Mouse (Mus musculus) heart, embryonic 14.5 days (tissue): ENCODE results near the gene Bod1l. TPM values are rescaled to one million over a fixed set of nuclear protein-coding genes. Genes with fewer than 3 reads are reported as not detected.

Experiments
- ATAC-seq: fragments of 200-750 bp; cut with Nextera tagmentation; 2 replicates; pipeline ENCODE4 v1.8.0; 2017; ENCODE audit warnings: low read depth, moderate TSS enrichment; ENCODE audit not compliant: insufficient number of reproducible peaks, insufficient read depth, low FRiP score
- H3K27ac ChIP-seq, 2 experiments: fragments of 200-500 bp in 1 of 2; fragments of 300-500 bp in 1 of 2; sonication (generic) in 1 of 2; replicated peaks in 1 of 2; 2 replicates each; pipeline ENCODE4 v1.5.1; 2012 to 2014; ENCODE audit warnings: low read depth in 2 of 2, low read length in 2 of 2, control low read depth in 1 of 2, mild to moderate bottlenecking in 1 of 2, mixed read lengths in 1 of 2; ENCODE audit not compliant: control insufficient read depth in 1 of 2, insufficient read depth in 1 of 2
- H3K27me3 ChIP-seq: fragments of 300-500 bp; sonication (generic); 2 replicates; pipeline ENCODE4 v1.6.1; 2014; ENCODE audit warnings: mild to moderate bottlenecking, low read length, control low read depth; ENCODE audit not compliant: control insufficient read depth, insufficient read depth
- H3K36me3 ChIP-seq: fragments of 300-500 bp; sonication (generic); 2 replicates; pipeline ENCODE4 v1.6.1; 2014; ENCODE audit warnings: mild to moderate bottlenecking, control low read depth, low read length, mixed read lengths; ENCODE audit not compliant: control insufficient read depth, insufficient read depth
- H3K4me1 ChIP-seq, 2 experiments: fragments of 200-500 bp in 1 of 2; fragments of 300-500 bp in 1 of 2; sonication (generic) in 1 of 2; 2 replicates each; pipeline ENCODE4 v1.6.1; 2012 to 2014; ENCODE audit warnings: low read length in 2 of 2, control low read depth in 1 of 2, mixed read lengths in 1 of 2; ENCODE audit not compliant: control insufficient read depth in 2 of 2, insufficient read depth in 2 of 2
- H3K4me2 ChIP-seq: fragments of 300-500 bp; sonication (generic); 2 replicates; pipeline ENCODE4 v1.6.1; 2014; ENCODE audit warnings: mild to moderate bottlenecking, low read length
- H3K4me3 ChIP-seq, 2 experiments: fragments of 200-500 bp in 1 of 2; fragments of 300-500 bp in 1 of 2; sonication (generic) in 1 of 2; 2 replicates each; pipeline ENCODE4 v1.5.1; 2012 to 2014; ENCODE audit warnings: low read length in 2 of 2, mild to moderate bottlenecking in 2 of 2, control low read depth in 1 of 2, low read depth in 1 of 2, moderate library complexity in 1 of 2; ENCODE audit not compliant: control insufficient read depth in 1 of 2, insufficient read depth in 1 of 2
- H3K9ac ChIP-seq: fragments of 300-500 bp; sonication (generic); 2 replicates; pipeline ENCODE4 v1.6.1; 2014; ENCODE audit warnings: mild to moderate bottlenecking, low read length
- H3K9me3 ChIP-seq: fragments of 300-500 bp; sonication (generic); 2 replicates; pipeline ENCODE4 v1.6.1; 2016; ENCODE audit warnings: low read length, control low read depth; ENCODE audit not compliant: control insufficient read depth
- WGBS: fragments of 180-500 bp; shearing (Covaris S2); extraction: QIAGEN DNeasy Blood & Tissue Kit; methylation state at CpG from one replicate; pipeline ENCODE4 v1.1.7; 2014; 5-methylcytosine and 5-hydroxymethylcytosine counted together
- polyA plus RNA-seq: library from polyadenylated mRNA; unstranded; fragments of >200 nt; fragmentation: Nextera tagmentation; extraction: Ambion mirVana; gene quantifications from 2 replicates; pipeline ENCODE4 v1.2.1, GENCODE M21; 2014

Bod1l gene
- polyA plus RNA-seq, 1 experiment from 2014 or later, result 16.7 TPM

- H3K4me3 ChIP-seq, result no peak overlapping the region
- no peak overlapping the region for H3K27ac ChIP-seq
- no peak overlapping the region for H3K9ac ChIP-seq
- peaks cover 96% of the 10 kb centered on the region for H3K27me3 ChIP-seq
- no peak for ATAC-seq
- no peak overlapping the region for H3K4me2 ChIP-seq
- H3K9me3 ChIP-seq, result no peaks in the 10 kb centered on the region
- WGBS, result 6% methylated on average over 4 of the region's 4 CpGs
- H3K36me3 ChIP-seq, result no peaks in the 10 kb centered on the region
- H3K4me1 ChIP-seq, result no peaks in the 10 kb centered on the region
Measured at GRCm38 (mm10) chr5:41756396-41756795, 87.7 kb downstream of the Bod1l start.

- H3K36me3 ChIP-seq, result no peaks in the 10 kb centered on the region
- 0 out of 4 replicates have a peak overlapping the region, but pooled peaks of 1 of the 2 experiments have one; percentile 22 for H3K4me3 ChIP-seq
- H3K9ac ChIP-seq, result no peak overlapping the region
- H3K27me3 ChIP-seq, result peaks cover 98% of the 10 kb centered on the region
- H3K27ac ChIP-seq, result no peak overlapping the region
- peak overlapping the region; percentile 50 for H3K4me2 ChIP-seq
- no peaks in the 10 kb centered on the region for H3K4me1 ChIP-seq
- H3K9me3 ChIP-seq, result no peaks in the 10 kb centered on the region
- WGBS, result under 1% methylated on average over 23 of the region's 23 CpGs
- no peak for ATAC-seq
Measured at GRCm38 (mm10) chr5:41755373-41755960, 88.6 kb downstream of the Bod1l start.

- ATAC-seq, result no peak
- H3K27me3 ChIP-seq, result peaks cover 98% of the 10 kb centered on the region
- peak overlapping the region in 1 of 2 experiments; percentile 22; a peak in 2 of 4 replicates for H3K4me3 ChIP-seq
- H3K9ac ChIP-seq, result no peak overlapping the region
- H3K4me1 ChIP-seq, result no peaks in the 10 kb centered on the region
- H3K36me3 ChIP-seq, result no peaks in the 10 kb centered on the region
- H3K27ac ChIP-seq, result no peak overlapping the region
- H3K4me2 ChIP-seq, result peak overlapping the region; percentile 50
- no peaks in the 10 kb centered on the region for H3K9me3 ChIP-seq
- 1% methylated on average over 16 of the region's 16 CpGs for WGBS
Measured at GRCm38 (mm10) chr5:41754836-41755235, 89.3 kb downstream of the Bod1l start.

- Histone ChIP-seq H3K4me1 (no peaks in the 10 kb centered on the region), H3K36me3 (no peaks in the 10 kb centered on the region), H3K9ac (no peak overlapping the region), H3K9me3 (no peaks in the 10 kb centered on the region), H3K4me2 (peak overlapping the region; percentile 50), H3K4me3 (peak overlapping the region in 1 of 2 experiments; percentile 22; a peak in 1 of 4 replicates), H3K27me3 (peaks cover 98% of the 10 kb centered on the region), H3K27ac (no peak overlapping the region)
- under 1% methylated on average over 17 of the region's 17 CpGs for WGBS
- ATAC-seq, result no peak
Measured at GRCm38 (mm10) chr5:41754226-41754775, 89.8 kb downstream of the Bod1l start.

GRCm38 (mm10) chr5:41752721-41753120 is 91.4 kb downstream of the Bod1l start:
- 50% methylated on average over 4 of the region's 4 CpGs for WGBS
- Histone ChIP-seq H3K4me3 (no peak overlapping the region), H3K27me3 (peaks cover 97% of the 10 kb centered on the region), H3K4me1 (no peaks in the 10 kb centered on the region), H3K4me2 (no peak overlapping the region), H3K36me3 (no peaks in the 10 kb centered on the region), H3K9me3 (no peaks in the 10 kb centered on the region), H3K27ac (no peak overlapping the region), H3K9ac (no peak overlapping the region)
- no peak for ATAC-seq

- H3K36me3 ChIP-seq, result no peaks in the 10 kb centered on the region
- ATAC-seq, result no peak
- H3K9me3 ChIP-seq, result no peaks in the 10 kb centered on the region
- WGBS, result 2% methylated on average over 11 of the region's 15 CpGs
- H3K9ac ChIP-seq, result no peak overlapping the region
- no peaks in the 10 kb centered on the region for H3K4me1 ChIP-seq
- H3K4me2 ChIP-seq, result no peak overlapping the region
- H3K27me3 ChIP-seq, result peaks cover 67% of the 10 kb centered on the region
- H3K27ac ChIP-seq, result no peak overlapping the region
- H3K4me3 ChIP-seq, result no peak overlapping the region
Measured at GRCm38 (mm10) chr5:41744898-41745780, 99.0 kb downstream of the Bod1l start.

GRCm38 (mm10) chr5:41744234-41744633 is 99.9 kb downstream of the Bod1l start:
- Histone ChIP-seq H3K4me1 (no peaks in the 10 kb centered on the region), H3K9me3 (no peaks in the 10 kb centered on the region), H3K9ac (no peak overlapping the region), H3K4me3 (no peak overlapping the region), H3K36me3 (no peaks in the 10 kb centered on the region), H3K4me2 (no peak overlapping the region), H3K27ac (no peak overlapping the region), H3K27me3 (peaks cover 58% of the 10 kb centered on the region)
- ATAC-seq, result no peak
- 10% methylated on average over 7 of the region's 7 CpGs for WGBS
